Mouse (Mus musculus) forebrain, embryonic 13.5 days (tissue): Measurements from ENCODE around the gene Nfia. TPM values are rescaled to one million over a fixed set of nuclear protein-coding genes. Genes with fewer than 3 reads are reported as not detected.

Experiments
- ATAC-seq: fragments of 200-750 bp; cut with Nextera tagmentation; 2 replicates; pipeline ENCODE4 v1.8.0; 2017
- H3K27ac ChIP-seq: fragments of 300-500 bp; sonication (generic); 2 replicates; pipeline ENCODE4 v1.5.1; 2015; ENCODE audit warnings: inconsistent platforms, mild to moderate bottlenecking, moderate library complexity
- H3K27me3 ChIP-seq: fragments of 300-500 bp; sonication (generic); 2 replicates; pipeline ENCODE4 v1.6.1; 2015; ENCODE audit warnings: mild to moderate bottlenecking, inconsistent platforms
- H3K36me3 ChIP-seq: fragments of 300-500 bp; sonication (generic); 2 replicates; pipeline ENCODE4 v1.6.1; 2015; ENCODE audit warnings: mild to moderate bottlenecking, inconsistent platforms; ENCODE audit not compliant: poor library complexity, severe bottlenecking
- H3K4me1 ChIP-seq: fragments of 300-500 bp; sonication (generic); 2 replicates; pipeline ENCODE4 v1.6.1; 2015; ENCODE audit warnings: inconsistent platforms
- H3K4me2 ChIP-seq: fragments of 300-500 bp; sonication (generic); 2 replicates; pipeline ENCODE4 v1.6.1; 2015; ENCODE audit warnings: inconsistent platforms, mild to moderate bottlenecking, moderate library complexity
- H3K4me3 ChIP-seq: fragments of 300-500 bp; sonication (generic); 2 replicates; pipeline ENCODE4 v1.5.1; 2015; ENCODE audit warnings: mild to moderate bottlenecking, inconsistent platforms
- H3K9ac ChIP-seq: fragments of 300-500 bp; sonication (generic); 2 replicates; pipeline ENCODE4 v1.6.1; 2015; ENCODE audit warnings: mild to moderate bottlenecking, inconsistent platforms
- H3K9me3 ChIP-seq: fragments of 300-500 bp; sonication (generic); replicated peaks from 2 replicates; pipeline ENCODE4 v1.6.1; 2016; ENCODE audit warnings: inconsistent platforms
- WGBS: fragments of 180-500 bp; shearing (Covaris S2); methylation state at CpG from one replicate; pipeline ENCODE4 v1.1.7; 2015; 5-methylcytosine and 5-hydroxymethylcytosine counted together
- polyA plus RNA-seq: library from polyadenylated mRNA; unstranded; fragments of >200 nt; fragmentation: Nextera tagmentation; extraction: Ambion mirVana; gene quantifications from 2 replicates; pipeline ENCODE4 v1.2.1, GENCODE M21; 2015

The Nfia gene
- polyA plus RNA-seq, 1 experiment from 2014 or later, result 121 TPM

- Histone ChIP-seq H3K27ac (no peak overlapping the region), H3K27me3 (no peaks in the 10 kb centered on the region), H3K4me2 (no peak overlapping the region), H3K4me3 (no peak overlapping the region), H3K9ac (no peak overlapping the region), H3K36me3 (no peaks in the 10 kb centered on the region), H3K4me1 (no peaks in the 10 kb centered on the region), H3K9me3 (no peaks in the 10 kb centered on the region)
- no peak for ATAC-seq
- WGBS, result 97% methylated on average over 4 of the region's 4 CpGs
Measured at GRCm38 (mm10) chr4:98134027-98134426, 361.5 kb downstream of the Nfia start.

GRCm38 (mm10) chr4:98136072-98136471 lies 363.5 kb downstream of the Nfia start:
- H3K36me3 ChIP-seq, result no peaks in the 10 kb centered on the region
- WGBS, result 95% methylated on average over 2 of the region's 2 CpGs
- H3K4me3 ChIP-seq, result no peak overlapping the region
- no peak overlapping the region for H3K9ac ChIP-seq
- no peak for ATAC-seq
- H3K4me1 ChIP-seq, result no peaks in the 10 kb centered on the region
- H3K4me2 ChIP-seq, result no peak overlapping the region
- H3K27me3 ChIP-seq, result no peaks in the 10 kb centered on the region
- H3K27ac ChIP-seq, result no peak overlapping the region
- no peaks in the 10 kb centered on the region for H3K9me3 ChIP-seq

GRCm38 (mm10) chr4:98142879-98143436 lies 370.4 kb downstream of the Nfia start:
- Histone ChIP-seq H3K4me1 (no peaks in the 10 kb centered on the region), H3K9ac (no peak overlapping the region), H3K9me3 (no peaks in the 10 kb centered on the region), H3K27me3 (no peaks in the 10 kb centered on the region), H3K36me3 (no peaks in the 10 kb centered on the region), H3K27ac (no peak overlapping the region), H3K4me2 (no peak overlapping the region), H3K4me3 (no peak overlapping the region)
- ATAC-seq, result no peak
- 90% methylated on average over 1 of the region's 1 CpGs for WGBS

- Histone ChIP-seq H3K27ac (no peak overlapping the region), H3K4me1 (peaks cover 4% of the 10 kb centered on the region), H3K4me3 (no peak overlapping the region), H3K9ac (no peak overlapping the region), H3K9me3 (no peaks in the 10 kb centered on the region), H3K36me3 (no peaks in the 10 kb centered on the region), H3K27me3 (no peaks in the 10 kb centered on the region), H3K4me2 (no peak overlapping the region)
- WGBS, result 78% methylated on average over 5 of the region's 5 CpGs
- no peak for ATAC-seq
Measured at GRCm38 (mm10) chr4:98150576-98150975, 378.0 kb downstream of the Nfia start.

- Histone ChIP-seq H3K4me3 (no peak overlapping the region), H3K4me2 (no peak overlapping the region), H3K27ac (no peak overlapping the region), H3K4me1 (no peaks in the 10 kb centered on the region), H3K36me3 (no peaks in the 10 kb centered on the region), H3K27me3 (no peaks in the 10 kb centered on the region), H3K9ac (no peak overlapping the region), H3K9me3 (no peaks in the 10 kb centered on the region)
- no peak for ATAC-seq
- WGBS, result 88% methylated on average over 3 of the region's 3 CpGs
Measured at GRCm38 (mm10) chr4:98157921-98158320, 385.4 kb downstream of the Nfia start.

- H3K27me3 ChIP-seq, result no peaks in the 10 kb centered on the region
- H3K9me3 ChIP-seq, result no peaks in the 10 kb centered on the region
- no peak overlapping the region for H3K4me3 ChIP-seq
- 0 out of 2 replicates have a peak, but pooled peaks cover 5% of the 10 kb centered on the region for H3K4me1 ChIP-seq
- no peak overlapping the region for H3K9ac ChIP-seq
- 24% methylated on average over 3 of the region's 3 CpGs for WGBS
- no peak for ATAC-seq
- H3K27ac ChIP-seq, result no peak overlapping the region
- H3K36me3 ChIP-seq, result no peaks in the 10 kb centered on the region
- H3K4me2 ChIP-seq, result no peak overlapping the region
Measured at GRCm38 (mm10) chr4:98166379-98166778, 393.8 kb downstream of the Nfia start.

Other genes starting within 250 kb of the Nfia start
- 64.7 and 71.1 TPM in 2 replicates for gene E130114P18Rik, start 5.3 kb downstream of the Nfia start, polyA plus RNA-seq